Mouse (Mus musculus) cortical plate, adult 2 months (tissue): ENCODE data around the gene Nek10. TPM values are rescaled to one million over a fixed set of nuclear protein-coding genes. Genes with fewer than 3 reads are reported as not detected.
A peak's percentile ranks its signal among the peaks of the same experiment; 100 is the strongest.

Experiments used
- H3K27ac ChIP-seq: fragments of 200-500 bp; 2 replicates; pipeline ENCODE4 v1.5.1; 2012; ENCODE audit warnings: low read length, control low read depth, inconsistent platforms; ENCODE audit not compliant: insufficient read depth
- H3K4me1 ChIP-seq: fragments of 200-500 bp; 2 replicates; pipeline ENCODE4 v1.6.1; 2011; ENCODE audit warnings: low read length; ENCODE audit not compliant: control insufficient read depth, insufficient read depth
- H3K4me3 ChIP-seq: fragments of 200-500 bp; 2 replicates; pipeline ENCODE4 v1.5.1; 2011; ENCODE audit warnings: mild to moderate bottlenecking, low read length, control low read depth; ENCODE audit not compliant: insufficient read depth
- CTCF ChIP-seq: fragments of 200-500 bp; IDR thresholded peaks from 2 replicates; pipeline ENCODE4 v1.5.1; 2011; ENCODE audit warnings: mild to moderate bottlenecking, control low read depth, low read length; ENCODE audit not compliant: insufficient read depth; ENCODE audit errors: extremely low read depth
- POLR2A ChIP-seq: fragments of 200-500 bp; IDR thresholded peaks from 2 replicates; pipeline ENCODE4 v1.6.1; 2011; ENCODE audit warnings: mild to moderate bottlenecking, low read length, control low read depth; ENCODE audit not compliant: insufficient read depth; ENCODE audit errors: extremely low read depth
- polyA plus RNA-seq: library from polyadenylated mRNA; depleted of rRNA; stranded (reverse); fragments of >200 nt; gene quantifications from 2 replicates; pipeline ENCODE4 v1.2.3, GENCODE M21; 2012

The Nek10 gene
- polyA plus RNA-seq, 1 experiment: 0.81 TPM

DNA sequence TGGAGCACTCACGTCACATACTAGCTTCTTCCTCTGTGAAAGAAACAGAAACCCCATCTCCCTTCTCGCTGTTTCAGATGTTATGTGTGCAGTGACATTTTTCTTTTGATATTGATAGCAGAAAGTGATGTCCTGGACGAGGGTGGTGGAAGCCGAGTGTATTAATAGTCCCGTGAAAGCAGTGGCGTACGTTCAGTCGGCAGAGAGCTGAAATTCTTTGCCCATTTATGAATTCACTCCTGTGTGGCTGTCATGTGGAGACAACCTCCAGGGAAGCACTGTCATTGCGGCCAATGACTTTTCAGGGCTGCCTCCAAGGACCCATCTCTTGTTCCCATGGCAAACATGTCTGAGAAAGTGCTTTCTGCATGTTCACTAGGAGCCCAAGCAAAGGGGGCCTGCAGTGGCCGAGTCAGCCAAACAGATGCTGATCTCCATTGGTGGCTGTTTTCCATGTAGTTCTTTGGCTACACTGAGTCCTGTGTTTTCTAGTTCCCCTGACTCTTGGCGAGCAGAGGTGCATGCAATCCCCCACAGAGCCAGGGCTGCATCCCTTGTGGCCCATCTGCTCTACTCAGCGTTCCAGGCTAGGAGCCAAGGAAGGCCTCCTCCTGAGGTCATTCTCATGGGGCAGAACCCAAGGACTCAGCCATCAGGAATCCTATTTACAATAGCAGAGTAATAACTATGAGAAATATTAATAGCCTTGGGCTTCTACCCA is 29.5 kb downstream of the Nek10 start:
- Histone ChIP-seq H3K4me1 (peaks cover 9% of the 10 kb centered on the region; the same call in 1 of the 2 replicates), H3K27ac (no peak overlapping the region), H3K4me3 (no peak overlapping the region)
- TF ChIP-seq POLR2A (no peak), CTCF (no peak)

DNA sequence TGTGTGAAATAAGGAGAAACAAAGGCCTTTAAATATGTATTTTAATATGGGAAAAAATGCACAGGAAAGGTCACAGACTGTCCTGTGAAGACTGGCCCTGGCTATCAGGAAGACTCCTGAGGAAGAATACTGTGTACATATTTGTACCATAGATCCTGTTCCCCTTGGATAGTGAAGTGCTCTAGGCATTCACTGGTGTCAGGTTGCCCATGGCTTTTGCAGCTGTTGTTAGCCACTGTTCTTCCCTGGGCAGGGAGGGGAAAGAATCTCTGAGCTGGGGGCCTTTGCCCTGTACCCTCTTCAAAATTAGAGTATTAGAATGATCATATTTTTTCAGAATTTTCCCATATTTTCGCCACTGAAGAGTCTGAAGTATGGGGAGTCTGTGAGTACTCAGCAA is 30.3 kb downstream of the Nek10 start:
- H3K4me3 ChIP-seq: no peak overlapping the region
- TF ChIP-seq CTCF: no peak
- TF ChIP-seq POLR2A: no peak
- H3K4me1 ChIP-seq: peaks cover 9% of the 10 kb centered on the region; the same call in 1 of the 2 replicates
- H3K27ac ChIP-seq: 0 out of 2 replicates have a peak overlapping the region, but pooled peaks have one; percentile 31

DNA sequence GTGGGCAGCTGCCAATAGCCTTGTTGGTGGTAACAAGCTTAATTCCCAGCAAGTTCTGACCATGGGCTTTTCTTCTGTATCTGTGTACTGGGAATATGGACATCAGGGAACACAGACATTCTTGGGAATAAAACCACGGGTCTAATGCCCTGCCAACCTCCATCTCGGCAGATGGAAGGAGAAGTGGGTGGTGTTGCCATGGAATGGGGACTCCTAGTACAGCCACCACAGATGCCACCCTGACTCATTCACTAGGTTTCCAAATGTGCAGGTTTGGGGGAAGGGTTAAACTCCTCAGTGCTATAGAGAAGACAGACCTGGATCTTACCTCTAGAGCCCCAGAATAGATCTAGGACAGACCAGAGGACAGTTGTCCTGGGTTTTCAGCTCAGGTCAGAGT is 31.1 kb downstream of the Nek10 start:
- no peak for TF ChIP-seq CTCF
- TF ChIP-seq POLR2A: no peak
- H3K27ac ChIP-seq: peak overlapping the region; percentile 31; the same call in 1 of the 2 replicates
- peaks cover 9% of the 10 kb centered on the region; the same call in 1 of the 2 replicates for H3K4me1 ChIP-seq
- H3K4me3 ChIP-seq: no peak overlapping the region

DNA sequence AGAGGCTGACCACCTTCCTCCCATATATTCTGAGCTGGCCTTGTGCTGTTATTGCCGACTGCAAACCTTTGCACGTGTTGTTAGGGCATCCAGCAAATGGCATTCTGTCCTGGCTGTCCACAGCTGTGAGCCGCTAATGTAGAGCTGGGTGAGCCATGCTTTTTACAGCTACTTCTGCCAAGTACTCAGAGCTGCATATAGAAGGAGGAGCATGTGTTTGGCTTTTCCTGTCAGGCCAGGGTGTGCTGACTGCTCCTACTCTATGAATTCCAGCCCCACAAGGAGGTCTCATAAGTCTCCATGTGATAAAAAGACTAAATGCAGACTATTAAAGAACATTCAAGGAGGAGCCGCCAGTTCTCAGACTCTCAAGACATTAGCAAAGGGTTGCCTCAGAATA is 34.4 kb downstream of the Nek10 start:
- TF ChIP-seq CTCF (no peak), POLR2A (no peak)
- Histone ChIP-seq H3K27ac (no peak overlapping the region), H3K4me3 (no peak overlapping the region), H3K4me1 (peaks cover 6% of the 10 kb centered on the region; the same call in 1 of the 2 replicates)

DNA sequence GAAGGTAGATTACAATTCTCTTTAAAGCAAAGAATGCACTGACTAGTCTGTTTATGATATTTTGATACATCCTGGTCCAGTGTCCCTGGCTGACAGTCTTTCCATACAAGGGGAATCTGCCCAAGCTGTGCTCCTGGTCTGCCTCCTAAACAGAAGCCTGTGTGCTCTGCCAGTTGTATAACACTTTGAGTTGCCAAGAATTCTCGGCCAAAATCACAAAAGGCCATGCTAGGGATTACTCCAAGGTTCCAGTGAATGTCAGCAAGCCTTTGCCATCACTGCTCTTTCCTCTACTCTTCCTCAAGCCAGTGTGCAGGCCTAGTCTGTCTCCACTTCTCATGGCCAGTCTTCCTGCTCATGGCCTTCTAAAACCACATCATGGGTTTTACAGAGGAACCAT is 34.9 kb downstream of the Nek10 start:
- no peak overlapping the region for H3K4me3 ChIP-seq
- H3K27ac ChIP-seq: no peak overlapping the region
- peaks cover 3% of the 10 kb centered on the region; the same call in 1 of the 2 replicates for H3K4me1 ChIP-seq
- TF ChIP-seq POLR2A (no peak), CTCF (no peak)

DNA sequence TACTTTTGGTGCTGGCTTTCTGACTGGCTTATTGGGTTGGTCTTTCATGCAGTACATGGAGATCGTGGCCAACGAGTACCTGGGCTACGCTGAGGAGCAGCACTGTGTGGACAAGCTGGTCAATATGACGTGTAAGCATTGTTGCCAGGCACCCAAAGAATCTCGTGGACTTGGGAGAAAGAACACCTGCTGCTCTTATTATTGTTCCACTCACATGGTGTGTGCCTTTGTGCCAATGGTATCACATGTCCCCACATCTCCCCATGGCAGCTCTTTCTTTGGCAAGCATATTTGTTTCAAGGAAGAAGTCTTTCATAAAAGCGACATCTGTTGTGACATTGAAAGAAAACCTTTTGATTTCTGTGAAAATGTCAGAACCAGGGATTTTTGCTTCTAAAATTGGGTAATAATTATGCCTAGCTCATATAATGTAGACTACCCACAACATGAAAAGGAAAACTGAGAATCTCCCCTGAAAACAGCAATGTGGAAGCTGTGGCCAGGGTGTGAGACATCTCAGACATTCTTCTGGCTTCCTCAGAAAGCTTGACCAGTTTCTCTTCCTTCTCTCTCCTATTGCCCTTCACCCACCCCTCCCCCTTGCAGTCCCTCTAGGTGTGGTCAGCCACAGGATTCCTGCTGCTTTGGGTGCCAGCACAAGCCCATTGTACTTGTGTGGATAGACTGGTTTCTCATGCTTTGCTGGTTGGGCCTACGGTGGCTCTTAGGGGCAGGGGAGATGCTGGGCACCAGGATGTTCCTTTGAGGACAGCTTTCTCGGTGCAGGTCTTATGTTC is 39.7 kb downstream of the Nek10 start:
- no peak for TF ChIP-seq POLR2A
- no peak for TF ChIP-seq CTCF
- no peak overlapping the region for H3K27ac ChIP-seq

DNA sequence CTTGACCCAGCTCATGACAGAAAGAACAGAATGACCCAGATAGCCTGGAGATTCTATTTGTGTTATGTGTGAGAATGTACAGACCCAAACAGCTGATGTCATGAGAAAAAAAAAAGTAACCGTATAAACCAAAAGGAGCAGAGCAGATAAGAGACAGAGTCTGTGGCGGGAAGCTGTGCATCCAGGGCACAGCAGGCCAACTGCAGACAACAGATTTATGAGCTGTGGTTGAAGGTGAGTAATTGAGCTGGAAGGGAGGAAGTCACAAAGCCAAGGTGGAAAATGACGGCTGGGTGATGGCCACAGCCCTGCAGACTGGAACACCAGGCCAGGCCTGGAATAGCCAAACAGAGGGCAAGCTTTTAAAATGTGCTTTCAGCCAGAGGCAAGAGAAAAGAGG is 49.6 kb downstream of the Nek10 start:
- no peak overlapping the region for H3K4me3 ChIP-seq

More for the DNA sequence above, 39.7 kb downstream of the Nek10 start:
- Histone ChIP-seq H3K4me1 (no peaks in the 10 kb centered on the region), H3K4me3 (no peak overlapping the region)

DNA sequence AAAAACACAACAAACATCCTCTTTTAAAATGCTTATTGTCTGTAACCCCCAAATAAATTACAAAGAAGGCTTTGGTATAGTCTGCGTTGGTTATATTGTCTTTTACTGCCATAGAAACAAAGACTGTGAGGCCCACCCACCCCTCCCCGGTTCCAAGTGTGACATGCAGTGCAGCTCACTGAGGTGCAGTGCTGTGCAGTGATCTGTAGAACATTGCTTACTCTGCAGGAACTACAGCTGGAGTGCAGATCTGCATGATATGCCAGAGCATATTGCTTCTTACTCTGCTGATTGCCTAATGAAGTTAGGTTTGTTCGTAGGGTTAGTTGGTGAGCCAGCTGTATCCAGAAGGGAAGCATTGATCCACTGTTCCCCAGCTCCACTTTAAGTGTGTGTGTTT is 57.1 kb downstream of the Nek10 start:
- no peak for TF ChIP-seq POLR2A
- TF ChIP-seq CTCF: no peak
- no peak overlapping the region for H3K27ac ChIP-seq
- H3K4me1 ChIP-seq: no peaks in the 10 kb centered on the region
- H3K4me3 ChIP-seq: no peak overlapping the region

More for the DNA sequence above, 49.6 kb downstream of the Nek10 start:
- TF ChIP-seq CTCF: no peak
- TF ChIP-seq POLR2A: no peak
- Histone ChIP-seq H3K27ac (no peak overlapping the region), H3K4me1 (no peaks in the 10 kb centered on the region)

DNA sequence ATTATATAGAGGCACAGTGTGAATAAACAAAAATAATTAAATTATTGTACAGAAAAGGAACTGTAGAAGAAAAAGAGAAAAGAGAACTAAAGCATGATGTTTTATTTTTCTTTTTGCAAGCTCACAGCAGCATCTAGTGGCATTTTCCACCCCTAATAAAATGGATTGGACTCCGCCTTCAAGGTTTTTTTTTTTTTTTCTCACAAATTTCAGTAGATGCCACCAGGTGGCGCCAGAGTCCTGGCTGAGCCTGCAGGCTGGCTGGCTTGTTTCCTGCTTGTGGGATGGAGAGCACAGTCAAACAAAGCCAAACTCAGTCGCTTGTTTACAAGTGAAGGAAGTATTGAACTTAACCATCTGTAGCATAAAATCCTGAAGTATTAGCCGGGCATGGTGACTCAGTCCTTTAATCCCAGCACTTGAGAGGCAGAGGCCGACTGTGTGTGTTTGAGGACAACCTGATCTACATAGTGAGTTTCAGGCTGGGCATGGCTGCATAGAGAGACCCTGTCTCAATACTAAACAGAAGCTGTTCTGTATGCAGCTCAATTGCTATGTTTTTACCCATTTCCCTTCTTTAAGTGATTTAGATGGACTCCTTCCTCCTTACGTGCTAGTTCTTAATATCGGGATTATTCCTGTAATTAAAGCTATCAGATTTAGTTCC is 60.6 kb downstream of the Nek10 start:
- Histone ChIP-seq H3K4me3 (no peak overlapping the region), H3K4me1 (no peaks in the 10 kb centered on the region), H3K27ac (no peak overlapping the region)
- peak; percentile 84 for TF ChIP-seq CTCF
- no peak for TF ChIP-seq POLR2A
